Mouse (Mus musculus) cerebellum, postnatal 10 days (tissue): ENCODE data around the gene Ppm1m.

Experiments
- DNase-seq, 2 experiments: peaks; one replicate each; pipeline ENCODE4 v3.0.0; 2021; ENCODE audit warnings: mixed read lengths in 2 of 2

Ppm1m gene

DNA sequence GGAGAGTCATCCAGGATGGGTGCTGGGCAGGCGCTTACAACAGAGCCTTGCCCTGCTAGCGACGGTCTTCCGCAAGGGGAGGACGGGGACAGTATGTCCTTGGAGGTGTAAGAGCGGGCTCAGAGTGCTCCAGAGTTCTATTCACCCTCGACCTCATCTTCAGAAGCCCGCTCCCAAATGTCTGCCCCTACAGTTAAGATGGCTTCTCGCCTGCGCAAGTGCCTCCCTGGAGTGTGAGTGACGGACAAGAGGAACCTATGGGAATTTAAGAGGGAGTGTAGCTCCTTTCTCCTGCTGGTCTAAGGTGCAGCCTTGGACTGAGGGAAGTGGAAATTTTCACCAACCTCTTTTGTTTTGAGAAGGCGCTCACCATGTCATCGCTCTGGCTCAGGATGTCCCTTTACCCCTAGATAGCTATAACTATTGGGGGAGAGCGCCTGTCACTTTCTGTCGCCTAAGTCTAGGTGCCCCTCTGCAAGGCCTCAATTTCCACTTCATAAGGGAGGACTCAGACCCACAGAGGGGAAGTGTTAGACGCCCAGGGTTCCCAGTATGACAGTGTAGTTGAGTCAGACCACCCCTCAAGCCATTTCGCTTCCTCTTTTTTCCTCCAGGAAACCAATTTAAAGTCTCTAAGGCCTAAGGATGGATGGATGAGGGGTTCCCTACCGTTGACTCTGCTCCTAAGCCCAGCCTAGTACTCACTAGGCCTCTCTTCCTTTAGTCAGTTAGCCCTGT is at the start of gene Ppm1m:
Gene Ppm1m, minus strand, starts transcription at position 212 of the 738 bp plus-strand sequence.
- no peak for DNase-seq

DNA sequence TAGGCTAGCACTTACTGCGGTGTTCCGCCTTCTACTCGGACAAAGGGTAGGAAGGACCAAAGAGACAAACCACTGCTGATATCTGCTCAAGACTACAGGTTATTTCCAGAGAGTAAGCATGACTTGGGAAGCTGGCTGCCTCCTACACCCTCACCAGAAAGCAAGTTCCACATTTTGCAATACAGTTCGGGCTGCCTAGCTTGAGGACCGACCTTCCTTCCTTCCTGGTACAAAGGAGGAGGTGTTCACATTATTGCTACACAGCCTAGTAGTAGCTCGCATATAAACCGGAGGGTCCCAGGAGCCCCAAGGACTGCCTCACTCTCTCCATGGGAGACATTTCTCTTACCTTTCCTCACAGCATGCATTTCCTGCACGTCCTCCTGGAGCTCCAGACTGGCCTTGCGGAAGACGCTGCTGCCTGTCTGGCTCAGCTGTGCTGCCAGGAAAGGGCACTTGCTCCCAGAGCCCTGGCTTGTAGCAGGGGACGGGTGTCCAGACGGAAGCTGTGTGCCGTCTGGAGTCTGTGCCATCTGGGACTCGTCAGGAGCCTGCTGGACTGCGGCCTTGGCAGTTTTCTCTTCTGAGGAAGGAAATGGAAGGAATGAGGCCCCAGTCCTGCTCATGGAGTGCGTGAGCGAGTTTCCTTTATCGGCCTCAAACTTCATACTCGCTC is 43.4 kb upstream of the Ppm1m start:
- peak; percentile 79 to 86 for DNase-seq

DNA sequence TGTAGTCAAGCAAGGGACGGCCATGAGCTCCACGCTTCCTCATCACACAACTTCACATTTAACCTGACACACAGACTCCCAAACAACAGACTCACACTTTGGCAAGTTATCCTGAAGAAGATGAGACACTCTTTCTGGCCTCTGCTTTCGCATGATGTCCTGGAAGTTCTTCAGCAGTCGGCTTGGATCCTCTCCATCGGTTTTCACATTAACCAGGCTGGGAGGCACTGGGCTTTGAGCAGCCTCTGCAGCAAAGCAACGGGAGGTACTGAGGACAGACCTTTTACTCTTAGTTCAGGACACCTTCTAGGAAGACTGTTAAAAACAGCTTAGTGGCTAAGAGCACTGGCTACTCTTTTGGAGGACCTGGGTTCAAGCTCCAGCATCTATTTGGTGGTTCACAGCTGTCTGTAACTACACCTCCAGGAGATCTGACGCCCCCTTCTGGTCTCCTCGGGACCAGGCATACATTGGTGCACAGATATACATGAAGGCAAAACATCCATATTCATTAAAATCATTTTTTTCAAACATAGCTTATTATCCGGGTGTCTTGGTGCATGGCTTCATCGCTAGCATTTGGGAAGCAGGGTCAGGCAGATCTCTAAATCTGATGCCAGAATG is 42.1 kb upstream of the Ppm1m start:
- DNase-seq, result no peak

- no peak for DNase-seq
Observed at GRCm38 (mm10) chr9:106237878-106238277, 38.3 kb upstream of the Ppm1m start.

DNA sequence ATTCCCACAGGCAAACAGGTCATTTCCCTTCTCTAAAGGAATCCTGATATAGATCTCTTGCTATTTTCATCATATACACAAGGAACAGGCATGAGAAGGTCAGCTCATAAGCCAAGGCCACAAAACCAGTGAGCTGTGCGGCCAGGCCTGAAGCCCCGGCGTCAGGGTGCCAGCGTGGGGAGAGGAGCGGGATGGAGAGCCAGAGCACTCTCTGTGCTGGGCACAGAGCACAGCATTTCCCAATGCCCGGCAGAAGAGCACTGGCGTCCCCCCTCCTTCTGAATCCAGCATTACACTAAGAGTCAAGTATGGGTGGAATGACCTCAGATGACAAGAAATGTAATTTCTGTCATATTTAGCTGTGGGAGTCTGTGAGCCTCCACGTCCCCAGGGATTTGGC is 37.9 kb upstream of the Ppm1m start:
- no peak for DNase-seq

DNA sequence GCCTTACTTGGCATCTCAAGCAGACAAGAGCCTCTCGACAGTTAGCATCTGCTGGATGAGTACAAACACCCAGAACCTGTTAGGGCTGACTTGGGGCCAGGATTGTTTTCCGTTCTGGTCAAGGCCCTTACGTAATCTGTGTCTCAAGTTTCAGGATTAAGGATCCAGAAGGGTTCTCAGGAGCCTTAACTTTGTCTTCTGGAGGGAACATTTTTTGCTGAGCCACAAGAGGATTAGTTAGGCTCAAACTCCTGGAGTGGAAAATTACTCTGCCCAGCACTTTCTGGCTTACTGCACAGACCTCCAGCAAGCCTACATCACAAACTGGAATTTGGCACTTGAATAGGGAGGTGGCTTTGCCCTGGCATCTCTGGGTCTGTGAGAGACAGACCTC is 37.3 kb upstream of the Ppm1m start:
- no peak for DNase-seq

- DNase-seq, result no peak
Observed at GRCm38 (mm10) chr9:106236156-106236817, 36.7 kb upstream of the Ppm1m start.

- no peak for DNase-seq
Observed at GRCm38 (mm10) chr9:106235194-106235830, 35.8 kb upstream of the Ppm1m start.

GRCm38 (mm10) chr9:106233953-106234352 is 34.4 kb upstream of the Ppm1m start:
- no peak for DNase-seq

DNA sequence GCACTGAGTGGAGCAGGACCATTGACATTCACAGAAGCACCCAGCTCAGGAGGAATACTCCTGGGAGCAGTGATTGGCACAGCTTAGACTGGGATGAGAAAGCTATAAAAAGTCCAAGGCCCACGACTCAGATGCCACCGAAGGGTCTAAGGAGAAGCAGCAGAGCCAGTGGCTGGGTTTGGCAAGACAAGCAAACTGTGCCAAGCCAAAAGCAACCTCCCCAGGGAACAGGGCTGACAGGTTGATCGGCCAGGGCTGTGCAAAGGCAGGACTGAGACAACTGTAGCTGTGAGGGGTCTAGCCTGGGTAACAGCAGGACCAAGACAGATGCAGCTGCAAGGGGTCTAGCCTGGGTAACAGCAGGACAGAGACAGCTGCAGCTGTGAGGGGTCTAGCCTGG is 33.4 kb upstream of the Ppm1m start:
- DNase-seq, result no peak

DNA sequence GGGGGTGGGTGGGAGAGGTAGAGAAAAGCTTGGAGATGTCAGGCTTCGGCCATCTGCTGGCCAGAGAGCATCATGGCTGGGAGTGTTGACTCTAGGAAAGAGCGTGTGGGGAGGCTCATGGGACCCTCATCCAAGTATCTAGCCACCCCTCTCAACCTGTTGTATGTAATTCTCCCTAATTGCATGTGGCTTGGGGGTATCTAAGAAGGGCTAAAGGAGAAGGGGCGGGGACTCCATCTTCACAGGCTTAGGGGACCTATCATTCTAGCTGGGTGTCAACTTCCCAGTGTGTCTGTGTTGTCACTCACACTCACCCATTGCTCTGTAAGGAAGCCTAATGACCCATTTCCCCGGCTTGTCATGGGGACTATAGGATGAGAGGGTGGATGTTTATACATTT is 32.3 kb upstream of the Ppm1m start:
- DNase-seq, result no peak

DNA sequence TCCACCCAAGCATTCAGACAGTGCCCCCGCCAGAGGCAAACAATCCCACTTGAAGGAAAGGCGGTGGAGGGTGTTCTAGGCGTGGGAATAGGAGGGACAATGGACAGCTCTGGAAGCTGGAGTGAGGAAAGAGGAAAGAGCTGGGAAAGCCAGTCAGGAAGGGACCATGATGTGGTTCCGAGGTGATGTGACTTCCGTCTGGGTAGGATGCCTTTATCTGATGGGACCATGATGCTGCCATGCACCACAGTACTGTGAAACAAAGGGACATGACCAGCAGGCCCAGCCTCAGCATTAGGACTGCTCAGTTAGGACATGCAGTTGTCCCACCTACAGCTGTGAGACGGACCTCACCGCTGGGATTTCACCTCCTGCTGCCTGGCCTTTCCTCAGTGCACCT is 31.7 kb upstream of the Ppm1m start:
- no peak for DNase-seq

- no peak for DNase-seq
Observed at GRCm38 (mm10) chr9:106230734-106231106, 31.2 kb upstream of the Ppm1m start.

- DNase-seq, result no peak
Observed at GRCm38 (mm10) chr9:106230051-106230733, 30.6 kb upstream of the Ppm1m start.

- DNase-seq, result no peak
Observed at GRCm38 (mm10) chr9:106227790-106228429, 28.4 kb upstream of the Ppm1m start.

GRCm38 (mm10) chr9:106226151-106226682 is 26.7 kb upstream of the Ppm1m start:
- peak; percentile 63 to 64 for DNase-seq

DNA sequence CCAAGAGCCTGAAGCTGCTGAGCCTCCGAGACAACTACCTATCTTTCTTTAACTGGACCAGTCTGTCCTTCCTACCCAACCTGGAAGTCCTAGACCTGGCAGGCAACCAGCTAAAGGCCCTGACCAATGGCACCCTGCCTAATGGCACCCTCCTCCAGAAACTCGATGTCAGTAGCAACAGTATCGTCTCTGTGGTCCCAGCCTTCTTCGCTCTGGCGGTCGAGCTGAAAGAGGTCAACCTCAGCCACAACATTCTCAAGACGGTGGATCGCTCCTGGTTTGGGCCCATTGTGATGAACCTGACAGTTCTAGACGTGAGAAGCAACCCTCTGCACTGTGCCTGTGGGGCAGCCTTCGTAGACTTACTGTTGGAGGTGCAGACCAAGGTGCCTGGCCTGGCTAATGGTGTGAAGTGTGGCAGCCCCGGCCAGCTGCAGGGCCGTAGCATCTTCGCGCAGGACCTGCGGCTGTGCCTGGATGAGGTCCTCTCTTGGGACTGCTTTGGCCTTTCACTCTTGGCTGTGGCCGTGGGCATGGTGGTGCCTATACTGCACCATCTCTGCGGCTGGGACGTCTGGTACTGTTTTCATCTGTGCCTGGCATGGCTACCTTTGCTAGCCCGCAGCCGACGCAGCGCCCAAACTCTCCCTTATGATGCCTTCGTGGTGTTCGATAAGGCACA is 26.1 kb upstream of the Ppm1m start:
- DNase-seq, result no peak

GRCm38 (mm10) chr9:106222994-106223393 is 23.4 kb upstream of the Ppm1m start:
- no peak for DNase-seq

DNA sequence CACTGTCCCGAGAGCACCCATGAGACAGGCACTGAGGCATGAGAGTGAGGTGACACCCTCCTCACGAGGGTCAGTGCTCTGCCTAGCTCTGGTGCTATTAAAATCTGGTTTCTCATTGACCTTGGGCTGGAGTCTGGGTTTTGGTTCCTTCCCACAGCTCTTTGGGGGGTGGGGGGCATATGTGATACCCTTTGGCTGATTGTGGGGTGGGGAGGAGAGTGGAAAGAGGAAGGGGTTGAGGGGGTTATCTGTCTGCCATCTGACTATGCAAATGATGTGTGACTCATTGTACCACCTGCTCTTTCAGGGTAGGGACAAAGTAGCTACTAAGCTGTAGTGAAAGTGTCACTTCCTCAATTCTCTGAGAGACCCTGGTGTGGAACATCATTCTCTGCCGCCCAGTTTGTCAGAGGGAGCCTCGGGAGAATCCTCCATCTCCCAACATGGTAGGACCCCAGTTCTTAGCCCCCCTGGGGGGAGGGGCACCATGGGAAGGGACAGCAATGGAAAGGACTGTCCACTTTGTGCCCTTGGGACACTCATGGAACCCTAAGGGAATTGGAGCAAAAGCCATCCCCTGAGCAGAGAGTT is 22.8 kb upstream of the Ppm1m start, which contains the start of gene Tlr9:
Gene Tlr9, plus strand, starts transcription at position 338 of the 591 bp plus-strand sequence.
- no peak for DNase-seq

DNA sequence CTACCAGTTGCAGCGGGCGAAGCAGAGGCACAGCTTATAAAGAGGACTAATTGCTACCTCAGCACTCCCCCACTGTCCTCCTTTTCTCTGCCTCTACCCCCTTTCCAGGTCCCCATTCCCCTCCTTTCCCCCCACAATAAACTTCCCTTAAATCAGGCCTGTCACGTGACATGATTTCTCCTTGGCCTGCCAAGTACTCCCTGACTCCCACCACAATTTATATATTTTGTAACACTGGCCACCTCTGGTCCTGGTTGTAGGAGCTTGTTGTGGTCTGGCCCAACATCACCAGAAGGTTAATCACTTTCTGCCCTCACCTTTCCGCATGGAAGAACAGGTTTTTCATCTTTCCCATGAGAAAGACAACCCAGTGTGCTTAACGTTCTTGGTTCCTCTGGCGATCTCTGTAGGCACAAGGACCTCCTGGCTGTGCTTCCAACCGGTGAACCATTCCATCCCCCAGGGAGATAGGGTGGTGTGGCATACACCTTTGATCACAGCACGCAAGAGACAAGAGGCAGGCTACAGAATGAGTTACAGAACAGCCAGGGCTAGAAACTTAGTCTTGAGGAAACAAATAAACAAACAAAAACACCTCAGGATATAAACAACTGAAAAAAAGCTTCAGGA is 21.5 kb upstream of the Ppm1m start:
- no peak for DNase-seq
